Mouse (Mus musculus): Measurements from ENCODE around the gene Lyg1. TPM values are rescaled to one million over a fixed set of nuclear protein-coding genes. Genes with fewer than 3 reads are reported as not detected.
"Not testable (repeated sequence)": the region's sequence is repeated elsewhere in the genome, so short reads cannot be mapped to it uniquely, and the experiment has no call there.

The Lyg1 gene
- total RNA-seq (2021) = not detected

DNA sequence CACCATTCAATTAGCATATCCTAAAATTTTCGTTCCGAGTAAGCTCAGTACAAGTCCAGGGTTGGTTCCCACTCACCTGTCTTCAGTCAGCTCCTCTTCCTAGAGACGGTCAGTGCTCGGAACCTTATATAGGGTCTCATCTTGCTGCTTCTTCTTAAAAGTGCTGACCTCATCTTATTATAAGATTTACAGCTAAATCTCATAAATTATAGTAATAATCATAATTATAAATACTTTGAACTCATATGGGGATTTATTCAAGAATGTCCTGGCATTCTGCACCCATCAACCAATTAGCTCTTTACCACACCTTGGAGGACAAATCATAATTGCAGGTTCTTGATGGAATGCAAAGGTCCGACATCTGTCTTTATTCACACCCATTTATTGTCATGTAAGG, at the start of gene Lyg1:
Gene Lyg1, minus strand, starts transcription at position 101 of the 400 bp plus-strand sequence.
- DNase-seq = no peak

DNA sequence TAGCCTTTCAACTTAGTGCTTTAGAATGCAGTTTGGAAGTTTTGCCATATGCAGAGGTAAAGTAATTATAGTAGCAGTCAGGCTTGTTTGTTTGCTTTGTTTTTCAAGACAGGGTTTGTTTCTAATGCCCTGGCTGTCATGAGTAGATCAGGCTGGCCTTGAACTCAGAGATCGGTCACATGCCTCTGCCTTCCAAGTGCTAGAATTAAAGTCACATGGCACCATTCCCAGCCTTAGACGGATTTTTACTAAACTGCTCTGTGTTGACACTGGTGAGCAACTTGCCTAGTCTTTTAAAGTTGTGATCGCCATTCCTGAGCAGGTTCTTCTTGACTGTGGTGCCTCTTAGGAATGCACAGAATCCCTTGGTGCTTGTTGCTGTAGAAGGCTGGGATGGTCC, 49.2 kb upstream of the Lyg1 start:
- no peak for DNase-seq

DNA sequence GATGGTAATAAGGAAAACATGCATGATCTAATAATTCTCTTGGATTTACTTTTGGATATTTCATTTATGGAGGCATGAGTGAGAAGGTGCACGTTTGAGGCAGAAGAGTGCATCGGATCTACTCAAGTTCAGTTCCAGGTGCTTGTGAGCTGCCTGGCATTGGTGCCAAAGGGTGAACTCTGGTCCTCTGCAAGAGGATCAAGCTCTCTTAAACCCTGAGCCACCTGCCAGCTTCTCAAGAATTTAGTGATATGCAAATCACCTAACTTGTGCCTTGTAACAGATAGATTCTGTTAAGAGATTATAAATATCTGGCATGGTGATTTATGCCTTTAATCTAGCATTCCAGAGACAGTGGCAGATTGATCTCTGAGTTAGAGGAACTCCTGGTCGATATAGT, 45.5 kb upstream of the Lyg1 start:
- DNase-seq = no peak

DNA sequence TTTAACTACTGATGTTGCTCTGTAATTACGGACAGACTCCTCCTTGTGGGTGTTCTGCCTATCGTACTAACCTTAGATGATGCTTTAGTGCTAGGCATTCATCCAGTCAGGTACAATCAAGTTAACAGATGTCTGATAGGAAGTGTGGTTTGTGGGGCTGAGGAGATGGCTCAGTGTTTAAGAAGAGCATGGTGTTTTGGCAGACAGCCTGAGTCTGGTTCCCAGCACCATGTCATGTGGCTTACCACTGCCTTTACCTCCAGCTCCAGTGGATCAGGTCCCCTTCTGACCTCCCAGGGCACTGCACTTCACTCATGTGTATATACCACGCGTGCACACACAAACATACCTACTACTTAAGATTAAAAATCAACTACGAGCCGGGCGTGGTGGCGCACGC, 44.4 kb upstream of the Lyg1 start:
- no peak for DNase-seq

DNA sequence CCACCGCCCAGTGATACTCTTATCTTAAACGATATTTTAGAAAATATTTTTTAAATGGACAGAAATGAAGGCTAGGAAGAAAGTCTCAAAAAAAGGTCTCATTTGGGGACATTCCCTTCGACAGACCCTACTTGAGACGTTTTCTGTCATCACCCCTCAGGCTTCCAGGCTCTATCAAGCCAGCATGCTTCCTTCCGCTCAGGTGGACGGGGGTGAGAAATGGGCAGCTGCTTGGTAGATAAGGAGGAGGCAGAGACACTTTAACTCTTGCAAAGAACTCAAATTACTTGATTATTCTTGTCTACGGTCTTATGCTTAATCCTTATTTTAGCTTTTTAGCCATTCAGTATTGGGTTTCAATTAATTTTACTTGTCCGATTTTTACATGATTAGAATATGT, 43.3 kb upstream of the Lyg1 start:
- no peak for DNase-seq

DNA sequence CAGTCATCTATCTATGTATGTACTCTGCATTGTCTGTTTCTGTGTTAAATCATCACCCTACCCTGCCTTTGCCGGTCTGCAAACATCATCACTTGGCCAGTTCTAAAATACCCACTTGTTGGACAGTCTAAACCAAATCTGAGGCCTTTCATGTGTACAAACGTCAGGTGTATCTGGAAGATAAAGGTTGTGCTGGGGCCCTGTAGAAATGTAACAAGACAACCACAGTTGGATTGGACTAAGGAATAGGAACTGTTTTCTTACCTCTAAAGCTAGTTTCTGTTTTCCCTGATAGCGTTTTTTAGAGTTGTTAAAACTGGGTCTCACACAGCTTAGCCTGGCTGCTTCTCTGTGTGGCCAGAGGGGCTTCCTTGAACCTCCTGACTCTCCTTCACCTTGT, 42.0 kb upstream of the Lyg1 start:
- DNase-seq = no peak

DNA sequence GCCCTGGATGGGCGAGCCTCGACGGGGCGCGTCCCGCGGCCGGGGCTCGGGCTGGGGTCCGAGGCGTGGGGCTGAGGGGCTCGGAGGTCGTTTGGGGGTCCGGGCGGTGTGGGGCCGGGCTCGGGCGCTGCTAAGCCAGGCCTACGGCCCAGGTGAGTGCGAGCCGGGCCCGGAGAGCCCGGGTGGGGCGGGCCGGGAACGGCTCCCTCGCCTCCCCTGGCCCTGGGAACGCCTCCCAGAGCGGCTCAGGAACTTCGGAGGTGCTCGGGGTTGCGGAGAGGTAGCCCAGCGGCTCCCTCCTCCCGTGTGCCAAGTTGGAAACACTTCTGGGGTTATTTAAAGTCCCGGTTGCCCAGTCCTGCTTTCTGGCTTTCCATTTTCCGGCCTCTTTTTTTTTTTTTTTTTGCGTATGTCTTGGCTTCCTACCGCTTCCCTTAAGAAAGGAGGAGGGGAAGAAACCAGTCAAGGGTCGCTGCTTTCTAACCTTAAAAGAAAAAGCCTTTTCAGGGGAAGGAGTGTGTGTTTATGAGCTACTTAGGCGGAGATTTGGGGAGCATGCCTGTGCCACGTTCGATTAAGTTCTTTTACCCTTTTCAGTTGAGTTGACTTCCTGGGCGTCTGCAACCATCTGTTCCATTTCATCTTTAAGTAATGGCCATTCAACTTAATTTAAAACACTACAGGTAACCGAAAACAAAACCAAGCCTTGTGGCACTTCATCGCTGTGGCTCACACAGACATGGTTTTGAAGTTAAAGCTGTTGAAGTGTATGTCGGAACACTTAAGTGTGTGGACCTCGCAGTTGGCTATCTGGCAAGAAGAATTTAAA, 41.0 kb upstream of the Lyg1 start:
- DNase-seq = no peak

DNA sequence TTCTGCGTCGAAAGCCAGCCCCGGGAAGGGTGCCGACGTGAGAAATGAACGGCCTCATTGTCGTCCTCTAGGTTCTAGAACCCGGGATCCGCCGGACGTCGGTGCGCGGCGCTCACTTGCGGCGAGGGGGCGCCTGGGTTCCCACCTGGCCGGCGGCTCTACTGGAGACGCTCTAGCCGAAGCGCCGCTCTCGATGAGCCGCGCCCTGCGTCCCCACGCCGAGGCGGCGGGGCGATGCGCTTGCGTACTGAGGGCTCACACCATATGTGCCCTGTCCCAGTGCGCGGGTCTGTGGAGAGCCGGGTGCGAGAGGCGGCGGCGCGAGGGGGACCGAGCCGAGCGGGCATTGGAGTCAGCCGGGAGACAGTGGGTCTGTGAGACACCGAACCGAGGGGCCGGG, 40.3 kb upstream of the Lyg1 start, which contains the start of the genes Txndc9 and Eif5b:
Gene Txndc9, minus strand, starts transcription at position 27 of the 400 bp plus-strand sequence.
Gene Eif5b, plus strand, starts transcription at position 144 of the 400 bp plus-strand sequence.
- peak; percentile 96 for DNase-seq

DNA sequence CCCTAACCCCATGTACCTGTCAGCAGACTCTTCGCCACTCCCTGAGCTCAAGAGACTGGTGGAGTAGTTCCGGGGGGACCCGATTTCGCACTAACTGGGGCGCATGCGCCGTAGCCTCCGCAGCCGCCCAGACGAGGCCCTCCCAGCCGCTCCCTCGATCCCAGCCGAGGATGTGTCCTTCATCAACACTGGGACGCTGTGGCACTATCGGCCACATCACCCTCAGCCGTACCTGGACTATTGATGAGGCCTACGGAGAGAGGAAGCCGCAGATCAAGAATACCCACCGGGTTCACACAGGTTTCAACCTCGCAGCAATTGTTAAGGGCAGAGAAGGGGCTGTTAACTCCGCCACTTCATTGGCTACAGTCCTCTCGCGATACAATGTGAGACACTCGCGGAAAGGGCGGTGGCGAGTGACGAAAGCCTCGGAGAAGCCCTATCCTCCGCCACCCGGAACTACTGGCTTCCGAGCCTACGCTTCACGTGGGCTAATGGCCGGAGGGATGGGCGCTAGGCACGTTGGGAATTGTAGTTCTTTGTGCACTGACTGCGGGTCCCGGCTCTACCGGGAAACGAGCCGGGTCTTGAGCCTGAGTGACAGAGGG, 39.4 kb upstream of the Lyg1 start:
- peak; percentile 97 to 98 for DNase-seq

DNA sequence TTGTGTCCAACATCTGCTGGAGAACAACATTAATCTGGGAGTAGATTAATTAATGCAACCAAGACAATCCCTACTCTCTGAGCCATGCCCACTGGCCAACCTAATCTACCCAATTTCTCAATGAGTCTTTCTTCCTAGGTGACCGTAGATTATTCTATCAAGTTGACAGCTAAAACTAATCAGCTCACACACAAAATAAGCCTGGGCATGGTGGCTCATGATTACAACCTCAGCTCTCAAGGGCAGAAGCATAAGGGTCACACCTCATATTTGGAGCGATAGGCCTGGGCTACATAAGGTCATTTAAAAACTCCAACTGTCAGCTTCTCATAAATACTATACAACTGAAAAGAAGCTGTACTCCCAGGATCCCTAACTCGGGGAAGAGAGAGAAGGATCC, 38.7 kb upstream of the Lyg1 start:
- DNase-seq = no peak

DNA sequence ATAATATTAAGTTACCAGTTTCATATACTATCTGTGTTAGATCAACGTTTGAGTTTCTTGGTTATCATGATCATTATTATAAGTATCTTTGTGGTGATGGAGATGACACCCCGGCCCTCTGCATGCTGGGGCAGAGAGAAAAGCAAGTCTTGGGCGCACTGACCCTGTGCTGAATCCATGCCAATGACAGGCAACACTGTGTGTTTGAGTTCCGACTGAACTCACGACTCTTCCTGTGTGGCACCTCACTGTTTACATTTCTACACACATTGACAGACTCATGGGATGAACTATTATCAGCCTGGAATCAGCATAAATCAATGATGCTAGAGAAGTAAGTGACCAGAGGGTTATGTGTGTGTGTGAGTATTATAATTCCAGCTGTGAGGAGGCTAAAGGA, 30.3 kb upstream of the Lyg1 start:
- no peak for DNase-seq

DNA sequence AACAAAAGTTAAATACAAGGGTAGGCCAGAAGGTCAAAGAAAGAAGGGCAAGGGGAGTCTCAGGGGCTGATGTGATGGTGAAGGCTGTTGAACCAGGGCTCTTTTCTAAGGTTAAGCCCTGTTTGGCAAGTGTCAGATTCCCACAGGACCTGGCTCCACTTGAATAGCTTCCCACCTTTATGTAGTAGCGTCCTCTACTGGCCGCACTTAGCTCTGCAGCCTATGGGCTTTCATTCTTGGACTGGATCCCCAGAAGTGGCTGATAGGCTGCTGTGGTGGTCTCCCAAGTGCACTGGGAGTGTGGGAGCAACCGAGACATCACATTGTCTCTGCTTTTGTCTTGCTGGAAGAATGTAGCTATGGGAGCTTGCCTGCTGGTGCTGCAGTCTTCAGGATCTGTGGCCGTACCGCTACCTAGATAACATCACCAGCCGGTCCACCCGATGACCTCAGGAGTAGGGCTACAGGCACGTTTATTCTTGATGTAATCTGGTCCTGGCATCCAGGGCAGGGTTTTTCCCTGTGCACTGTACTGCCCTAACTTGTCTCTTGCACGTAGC, 28.3 kb upstream of the Lyg1 start:
- peak; percentile 20 to 29 for DNase-seq

DNA sequence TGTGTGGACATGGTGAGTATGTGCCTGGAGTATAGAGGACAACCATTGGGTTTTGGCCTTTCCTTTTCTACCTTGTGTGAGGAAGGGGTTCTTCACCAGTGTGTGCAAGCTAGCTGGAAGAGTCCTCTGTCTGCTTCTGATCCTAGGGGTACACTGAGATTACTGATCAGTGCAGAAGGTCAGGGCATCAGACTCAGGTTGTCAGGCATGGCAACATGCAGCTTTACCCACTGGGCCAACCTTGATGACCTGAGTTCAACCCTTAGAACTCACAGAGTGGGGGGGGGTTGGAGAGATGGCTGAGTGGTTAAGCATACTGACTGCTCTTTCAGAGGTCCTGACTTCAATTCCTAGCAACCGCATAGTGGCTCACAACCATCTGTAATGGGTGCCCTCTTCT, 26.8 kb upstream of the Lyg1 start:
- DNase-seq = no peak

DNA sequence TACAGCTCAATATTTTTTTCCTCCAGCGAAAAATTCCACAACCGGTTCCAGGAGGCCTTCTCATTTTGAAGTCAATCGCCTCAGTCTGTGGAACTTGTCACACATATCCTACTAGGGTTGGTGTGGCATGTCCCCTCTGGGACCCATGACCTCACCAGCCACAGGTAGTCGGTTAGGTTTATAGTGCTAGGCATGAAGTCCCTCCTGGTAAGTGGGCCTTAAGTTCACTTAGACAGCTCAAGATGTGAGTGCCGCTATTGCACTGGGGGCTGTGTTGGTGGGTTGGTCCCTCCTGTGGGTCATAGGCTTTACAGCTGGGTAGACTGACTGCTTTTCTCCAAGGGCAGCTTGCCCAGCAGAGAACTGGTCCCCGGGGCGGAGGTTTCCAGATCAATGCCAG, 19.7 kb upstream of the Lyg1 start:
- no peak for DNase-seq

DNA sequence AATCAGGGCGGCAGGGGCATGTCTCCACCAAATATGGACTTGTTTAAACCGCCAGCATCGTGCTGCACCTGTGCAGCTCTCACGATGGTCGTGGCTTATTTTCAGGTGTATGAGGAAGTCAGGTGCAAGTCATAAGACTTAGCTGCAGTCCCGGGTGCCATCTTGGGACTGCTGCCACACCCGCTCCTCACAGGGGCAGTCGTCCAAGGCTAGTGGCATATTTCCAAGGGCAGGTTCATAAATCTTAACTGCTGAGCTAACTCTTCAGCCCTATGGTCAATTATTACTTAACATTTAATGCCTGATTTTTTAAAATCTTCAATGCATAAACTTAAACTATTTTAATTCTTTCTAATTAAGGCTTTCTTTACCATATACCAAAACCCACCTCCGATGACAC, 19.1 kb upstream of the Lyg1 start:
- not testable (repeated sequence) for DNase-seq

DNA sequence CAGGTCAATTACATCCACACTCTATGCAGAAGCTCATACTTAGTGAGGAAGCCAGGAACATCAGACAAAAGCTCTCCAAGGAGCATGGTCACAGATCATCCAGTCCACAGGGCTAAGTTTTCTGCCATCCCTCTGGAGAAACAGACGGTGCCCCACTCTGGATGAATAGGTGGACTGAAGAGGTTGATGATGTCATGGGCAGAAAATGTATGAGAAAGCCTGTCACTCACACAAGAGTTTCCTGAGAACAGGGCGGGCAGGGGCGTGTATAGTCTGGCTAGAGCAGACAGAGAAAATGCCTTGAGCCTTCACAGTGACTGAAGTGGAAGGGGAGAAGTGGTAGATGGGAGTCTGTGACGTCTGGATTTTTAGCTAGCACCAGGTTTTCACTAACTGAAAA, 14.0 kb upstream of the Lyg1 start:
- no peak for DNase-seq

DNA sequence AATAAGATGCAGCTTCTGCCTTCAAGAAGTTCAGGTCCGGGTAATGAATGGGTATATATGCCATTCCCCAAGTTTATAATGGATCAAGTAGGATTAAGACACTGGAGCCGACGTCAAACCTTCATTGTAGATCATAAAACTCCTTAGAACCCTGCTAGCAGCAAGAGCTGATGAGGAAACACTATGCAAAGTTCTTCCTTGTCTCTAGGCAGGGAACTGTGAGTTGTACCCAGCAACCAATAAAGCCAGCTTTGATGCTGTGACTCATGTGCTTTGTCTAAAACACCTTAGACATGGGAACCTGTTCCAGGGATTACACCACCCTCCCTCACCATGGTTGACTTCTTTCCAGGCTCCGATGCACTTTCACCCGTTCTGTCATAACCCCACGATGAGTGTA, 11.2 kb upstream of the Lyg1 start:
- no peak for DNase-seq

DNA sequence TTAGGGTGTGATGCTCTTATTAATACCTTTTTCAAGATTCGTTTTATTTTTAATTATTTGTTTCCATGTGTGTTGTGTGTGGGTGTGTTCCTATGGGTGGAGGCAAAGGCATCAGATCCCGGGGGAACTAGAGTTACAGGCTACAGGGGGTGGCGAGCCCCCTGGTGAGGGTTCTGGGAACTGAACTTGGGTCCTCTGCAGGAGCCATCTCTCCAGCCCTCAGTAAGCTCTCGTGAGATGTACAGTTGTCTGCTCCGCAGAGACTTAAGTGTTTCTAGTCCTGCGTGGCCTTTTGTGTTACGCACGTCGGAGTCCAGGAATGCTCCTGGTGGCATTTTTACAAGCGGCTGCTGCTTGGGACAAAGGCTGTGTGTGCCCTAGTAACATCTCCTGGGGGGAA, 8.0 kb upstream of the Lyg1 start:
- DNase-seq = no peak

DNA sequence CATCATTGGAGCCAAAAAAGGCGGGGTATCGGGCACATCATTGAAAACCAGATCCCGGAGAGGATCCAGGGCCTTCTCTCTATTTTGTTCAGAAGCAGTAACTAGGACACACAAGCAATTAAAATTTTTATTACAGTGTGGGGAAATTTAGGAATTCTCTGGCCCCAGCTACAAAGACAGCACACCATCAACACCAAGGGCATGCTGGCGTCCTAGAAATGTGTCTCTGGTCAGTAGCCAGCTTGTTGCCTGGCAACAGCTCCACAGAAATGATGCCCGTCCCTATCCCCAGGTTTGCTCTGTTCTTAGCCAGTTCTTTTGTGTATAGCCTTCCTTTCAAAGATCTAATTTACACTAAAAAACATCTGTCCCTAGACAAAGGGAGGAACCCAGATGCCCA, 1.9 kb upstream of the Lyg1 start:
- no peak for DNase-seq

DNA sequence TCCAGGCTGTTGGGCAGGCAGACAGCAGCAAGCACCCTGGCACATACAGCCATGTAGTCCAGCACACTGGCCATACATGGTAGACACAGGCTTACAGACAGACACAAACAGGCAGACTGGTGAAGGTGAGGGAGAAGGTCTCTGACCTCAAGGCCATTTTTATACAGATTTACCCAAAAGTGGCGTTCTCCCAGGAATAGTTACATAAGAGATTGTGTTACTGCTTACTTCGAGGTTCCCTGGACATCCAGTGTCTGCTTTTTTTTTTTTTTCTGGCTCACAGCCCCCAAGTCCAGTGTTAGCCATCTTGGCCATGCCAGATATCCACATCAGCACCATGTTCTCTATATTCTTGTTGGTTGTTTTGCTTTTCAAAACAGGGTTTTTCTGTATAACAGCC, 957 bp upstream of the Lyg1 start:
- DNase-seq = no peak

DNA sequence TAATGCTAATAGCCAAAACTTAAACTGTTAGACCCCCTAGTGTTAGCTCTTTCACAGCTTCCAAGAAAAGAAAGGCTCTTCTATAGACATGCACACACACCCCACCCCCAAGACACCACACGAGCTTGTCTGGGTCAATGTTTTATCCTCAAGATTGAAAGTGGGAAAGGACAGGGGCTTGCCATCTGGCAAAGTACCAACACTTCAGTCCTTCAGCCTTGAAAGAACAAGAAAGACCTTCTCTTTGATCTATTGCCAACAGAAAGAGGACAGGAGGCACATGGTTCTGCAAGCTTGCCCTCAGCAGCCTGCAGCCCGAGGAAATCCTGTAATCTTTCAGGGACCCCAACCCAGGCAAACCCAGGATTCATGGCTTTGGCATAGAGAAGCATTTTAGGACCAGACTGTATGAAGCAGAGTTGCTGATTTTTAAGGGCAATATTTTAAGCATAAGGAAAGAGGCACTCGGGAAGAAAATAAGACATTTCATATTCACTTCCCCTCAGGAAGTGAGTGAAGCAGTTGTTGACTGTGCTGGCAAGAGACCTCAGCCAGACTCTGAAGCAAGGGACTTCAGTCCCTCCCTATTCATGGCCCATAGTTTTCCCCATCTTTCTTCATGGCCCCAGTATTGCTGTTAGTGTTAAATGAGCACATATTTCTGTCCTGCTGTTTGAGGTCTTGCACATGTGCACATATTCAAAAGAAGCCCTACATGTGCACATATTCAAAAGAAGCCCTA, 698 bp downstream of the Lyg1 start:
- DNase-seq = no peak

DNA sequence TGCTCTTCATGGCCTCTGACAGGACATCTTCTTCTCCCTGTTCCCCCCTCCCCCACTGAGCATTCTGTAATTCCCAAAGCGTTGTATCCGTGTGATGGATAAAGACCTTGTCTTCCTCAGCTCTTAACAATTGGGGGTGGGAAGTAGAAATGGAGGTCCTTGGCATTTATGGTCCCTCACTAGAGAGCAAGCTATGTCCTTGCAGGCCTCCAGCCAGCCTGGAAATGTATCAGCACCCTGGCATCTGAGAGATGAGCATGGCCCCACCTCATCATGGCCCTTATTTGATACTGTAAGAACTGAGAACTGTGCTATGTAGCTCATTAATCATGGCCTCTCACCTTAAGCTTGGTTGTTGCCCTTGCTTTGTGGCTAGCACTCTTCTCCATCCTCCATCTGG, 2.3 kb downstream of the Lyg1 start:
- DNase-seq = no peak

DNA sequence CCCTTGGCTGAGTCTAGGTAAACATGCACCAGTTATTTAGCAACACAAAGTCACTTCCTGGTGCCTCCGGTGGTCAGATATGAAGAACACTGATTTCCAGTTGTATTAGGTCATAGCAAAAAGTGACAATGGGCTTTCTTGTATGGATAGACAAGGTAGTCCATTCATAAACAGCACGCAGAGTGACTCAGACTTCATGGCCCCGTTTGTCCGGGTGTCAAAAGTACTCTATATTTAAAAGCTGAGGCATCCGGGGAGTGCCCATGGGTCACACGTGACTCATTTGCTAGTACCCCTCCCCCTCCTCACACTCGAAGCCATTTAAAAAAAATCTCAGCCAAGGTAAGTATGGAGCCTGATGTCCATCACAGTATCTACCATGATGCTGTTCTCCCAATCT, 2.8 kb downstream of the Lyg1 start:
- DNase-seq = no peak

Data from layer of hippocampus, postnatal 36 days (tissue).